Mouse (Mus musculus) CH12.LX (cell line): ENCODE results near the gene Lpo. TPM values are rescaled to one million over a fixed set of nuclear protein-coding genes. Genes with fewer than 3 reads are reported as not detected.
A peak's percentile ranks its signal among the peaks of the same experiment; 100 is the strongest.

Source experiments
- DNase-seq: peaks from one replicate; pipeline ENCODE4 v3.0.0-alpha.2; 2013; ENCODE audit errors: extremely low read depth
- H3K27ac ChIP-seq: 2 replicates; pipeline ENCODE4 v1.5.1; 2012; ENCODE audit warnings: low read depth, mild to moderate bottlenecking, control low read depth, moderate library complexity; ENCODE audit not compliant: insufficient read depth
- H3K27me3 ChIP-seq: replicated peaks from 2 replicates; pipeline ENCODE3; 2012; ENCODE audit warnings: inconsistent platforms
- H3K36me3 ChIP-seq, 2 experiments: replicated peaks in 1 of 2; 2 replicates each; pipeline versions ENCODE3 to v1.6.1; 2012; ENCODE audit warnings: inconsistent platforms in 1 of 2, low read length in 1 of 2, mild to moderate bottlenecking in 1 of 2, mixed read lengths in 1 of 2, moderate library complexity in 1 of 2; ENCODE audit not compliant: control insufficient read depth in 1 of 2, insufficient read depth in 1 of 2
- H3K4me1 ChIP-seq, 2 experiments: 2 replicates each; pipeline ENCODE4 v1.6.1; 2012; ENCODE audit warnings: inconsistent platforms in 1 of 2, moderate library complexity in 1 of 2; ENCODE audit not compliant: insufficient read depth in 2 of 2, control insufficient read depth in 1 of 2
- H3K4me2 ChIP-seq: 2 replicates; pipeline ENCODE4 v1.6.1; 2012; ENCODE audit warnings: low read depth, mild to moderate bottlenecking, control low read depth; ENCODE audit not compliant: poor library complexity, insufficient read depth, severe bottlenecking
- H3K4me3 ChIP-seq, 3 experiments: fragments of 150-350 bp in 1 of 3; sonication (generic) in 1 of 3; replicated peaks in 1 of 3; 2 replicates each; pipeline versions ENCODE3 to v1.5.1; 2011 to 2012; ENCODE audit warnings: low read depth in 2 of 3, low read length in 2 of 3, mild to moderate bottlenecking in 2 of 3, moderate library complexity in 2 of 3, control low read depth in 1 of 3, improper control_type of control experiment in 1 of 3, inconsistent platforms in 1 of 3, mixed read lengths in 1 of 3; ENCODE audit not compliant: poor library complexity in 1 of 3
- H3K79me2 ChIP-seq: replicated peaks from 2 replicates; pipeline ENCODE4 v1.6.1; 2012; ENCODE audit warnings: mild to moderate bottlenecking, moderate library complexity; ENCODE audit not compliant: control insufficient read depth, poor library complexity, insufficient read depth, severe bottlenecking; ENCODE audit errors: extremely low read depth
- H3K9ac ChIP-seq: 2 replicates; pipeline ENCODE4 v1.6.1; 2012; ENCODE audit warnings: low read depth, mild to moderate bottlenecking, control low read depth, moderate library complexity; ENCODE audit not compliant: insufficient read depth
- H3K9me3 ChIP-seq: replicated peaks from 2 replicates; pipeline ENCODE3; 2012; ENCODE audit warnings: low read length, inconsistent platforms, mixed read lengths
- BHLHE40 ChIP-seq: IDR thresholded peaks from 2 replicates; pipeline ENCODE4 v1.6.1; 2011; ENCODE audit warnings: mild to moderate bottlenecking, low read depth, low read length, improper control_type of control experiment
- CHD1 ChIP-seq: IDR thresholded peaks from 2 replicates; pipeline ENCODE4 v1.6.1; 2012; ENCODE audit warnings: low read depth, low read length, improper control_type of control experiment, inconsistent platforms
- CHD2 ChIP-seq: IDR thresholded peaks from 2 replicates; pipeline ENCODE4 v1.6.1; 2011; ENCODE audit warnings: low read length, improper control_type of control experiment
- CTCF ChIP-seq, 2 experiments: IDR thresholded peaks in 1 of 2; conservative IDR thresholded peaks in 1 of 2; 2 replicates each; pipeline ENCODE4 v1.5.1; 2011 to 2012; ENCODE audit warnings: low read depth in 2 of 2, low read length in 2 of 2, improper control_type of control experiment in 1 of 2, inconsistent platforms in 1 of 2, mild to moderate bottlenecking in 1 of 2, moderate library complexity in 1 of 2
- E2F4 ChIP-seq: IDR thresholded peaks from 2 replicates; pipeline ENCODE4 v1.6.1; 2011; ENCODE audit warnings: low read depth, low read length, improper control_type of control experiment; ENCODE audit not compliant: insufficient replicate concordance
- ELF1 ChIP-seq: IDR thresholded peaks from 2 replicates; pipeline ENCODE4 v1.6.1; 2014; ENCODE audit warnings: low read depth, mild to moderate bottlenecking, inconsistent platforms, low read length, improper control_type of control experiment
- EP300 ChIP-seq: IDR thresholded peaks from 2 replicates; pipeline ENCODE4 v1.6.1; 2011; ENCODE audit warnings: low read length, improper control_type of control experiment
- ETS1 ChIP-seq: conservative IDR thresholded peaks from 2 replicates; pipeline ENCODE4 v1.6.1; 2012; ENCODE audit warnings: low read depth, mild to moderate bottlenecking, inconsistent platforms, low read length, improper control_type of control experiment, moderate library complexity
- HCFC1 ChIP-seq: IDR thresholded peaks from 2 replicates; pipeline ENCODE4 v1.6.1; 2012; ENCODE audit warnings: low read depth, mild to moderate bottlenecking, inconsistent platforms, low read length, improper control_type of control experiment
- IRF4 ChIP-seq: IDR thresholded peaks from 2 replicates; pipeline ENCODE4 v1.6.1; 2014; ENCODE audit warnings: low read depth, mild to moderate bottlenecking, inconsistent platforms, low read length, improper control_type of control experiment
- JUN ChIP-seq: IDR thresholded peaks from 2 replicates; pipeline ENCODE4 v1.6.1; 2011; ENCODE audit warnings: low read depth, mild to moderate bottlenecking, low read length, improper control_type of control experiment, moderate library complexity; ENCODE audit not compliant: insufficient read depth
- JUND ChIP-seq: conservative IDR thresholded peaks from 2 replicates; pipeline ENCODE4 v1.6.1; 2011; ENCODE audit warnings: low read depth, low read length, improper control_type of control experiment
- MAX ChIP-seq: IDR thresholded peaks from 2 replicates; pipeline ENCODE4 v1.6.1; 2011; ENCODE audit warnings: low read length, improper control_type of control experiment
- MAZ ChIP-seq: IDR thresholded peaks from 2 replicates; pipeline ENCODE4 v1.6.1; 2012; ENCODE audit warnings: low read depth, mild to moderate bottlenecking, inconsistent platforms, low read length, improper control_type of control experiment, moderate library complexity
- MEF2A ChIP-seq: IDR thresholded peaks from 2 replicates; pipeline ENCODE4 v1.6.1; 2014; ENCODE audit warnings: low read depth, mild to moderate bottlenecking, inconsistent platforms, low read length, improper control_type of control experiment, borderline replicate concordance
- NELFE ChIP-seq: IDR thresholded peaks from 2 replicates; pipeline ENCODE4 v1.6.1; 2011; ENCODE audit warnings: low read depth, low read length, improper control_type of control experiment
- NRF1 ChIP-seq: IDR thresholded peaks from 2 replicates; pipeline ENCODE4 v1.6.1; 2014; ENCODE audit warnings: low read depth, mild to moderate bottlenecking, inconsistent platforms, low read length, improper control_type of control experiment, moderate library complexity
- PAX5 ChIP-seq: IDR thresholded peaks from 2 replicates; pipeline ENCODE4 v1.6.1; 2012; ENCODE audit warnings: low read length, inconsistent platforms, mixed read lengths
- POLR2A ChIP-seq: IDR thresholded peaks from 2 replicates; pipeline ENCODE4 v1.6.1; 2011; ENCODE audit warnings: low read depth, mild to moderate bottlenecking, improper control_type of control experiment, low read length
- RAD21 ChIP-seq: IDR thresholded peaks from 2 replicates; pipeline ENCODE4 v1.6.1; 2011; ENCODE audit warnings: low read depth, mild to moderate bottlenecking, low read length, improper control_type of control experiment, moderate library complexity
- RCOR1 ChIP-seq: conservative IDR thresholded peaks from 2 replicates; pipeline ENCODE4 v1.6.1; 2012; ENCODE audit warnings: low read depth, mild to moderate bottlenecking, inconsistent platforms, low read length, improper control_type of control experiment
- SIN3A ChIP-seq: IDR thresholded peaks from 2 replicates; pipeline ENCODE4 v1.6.1; 2012; ENCODE audit warnings: low read length, improper control_type of control experiment, inconsistent platforms
- SMC3 ChIP-seq: IDR thresholded peaks from 2 replicates; pipeline ENCODE4 v1.6.1; 2011; ENCODE audit warnings: low read depth, low read length, improper control_type of control experiment
- TBP ChIP-seq: conservative IDR thresholded peaks from 2 replicates; pipeline ENCODE4 v1.6.1; 2011; ENCODE audit warnings: low read depth, low read length, improper control_type of control experiment
- TCF12 ChIP-seq: IDR thresholded peaks from 2 replicates; pipeline ENCODE4 v1.6.1; 2014; ENCODE audit warnings: low read depth, mild to moderate bottlenecking, inconsistent platforms, low read length, improper control_type of control experiment
- UBTF ChIP-seq: IDR thresholded peaks from 2 replicates; pipeline ENCODE4 v1.6.1; 2012; ENCODE audit warnings: low read depth, mild to moderate bottlenecking, inconsistent platforms, low read length, improper control_type of control experiment, moderate library complexity
- USF1 ChIP-seq: IDR thresholded peaks from 2 replicates; pipeline ENCODE4 v1.6.1; 2014; ENCODE audit warnings: low read depth, mild to moderate bottlenecking, inconsistent platforms, low read length, improper control_type of control experiment
- USF2 ChIP-seq: conservative IDR thresholded peaks from 2 replicates; pipeline ENCODE4 v1.6.1; 2011; ENCODE audit warnings: low read depth, low read length, improper control_type of control experiment
- ZC3H11A ChIP-seq: IDR thresholded peaks from 2 replicates; pipeline ENCODE4 v1.6.1; 2012; ENCODE audit warnings: low read depth, mild to moderate bottlenecking, inconsistent platforms, low read length, improper control_type of control experiment
- ZKSCAN1 ChIP-seq: IDR thresholded peaks from 2 replicates; pipeline ENCODE4 v1.6.1; 2012; ENCODE audit warnings: low read depth, inconsistent platforms, low read length, improper control_type of control experiment, borderline replicate concordance
- ZMIZ1 ChIP-seq: IDR thresholded peaks from 2 replicates; pipeline ENCODE4 v1.6.1; 2012; ENCODE audit warnings: low read depth, mild to moderate bottlenecking, inconsistent platforms, low read length, improper control_type of control experiment
- ZNF384 ChIP-seq: IDR thresholded peaks from 2 replicates; pipeline ENCODE4 v1.6.1; 2012; ENCODE audit warnings: low read depth, low read length, improper control_type of control experiment, inconsistent platforms
- dilution Hi-C: fragments of 300-500 bp; cut with MboI; formaldehyde crosslinking; loops from 2 replicates; pipeline ENCODE4 v1.14.3; 2020; ENCODE audit warnings: low sequenced_read_pairs; ENCODE audit not compliant: extremely low pct_unique_long_range_greater_than_20kb, extremely low pct_ligation_motif_present
- in situ Hi-C: fragments of 300-500 bp; cut with MboI; formaldehyde crosslinking; loops from 3 replicates; pipeline ENCODE4 v1.14.3; 2019; ENCODE audit warnings: low sequenced_read_pairs, low pct_ligation_motif_present, low pct_unique_long_range_greater_than_20kb, mixed read lengths
- polyA plus RNA-seq: library from polyadenylated mRNA; unstranded; fragments of >175 nt; gene quantifications from 2 replicates; pipeline ENCODE4 v1.2.1, GENCODE M21; 2012; ENCODE audit warnings: low read depth; ENCODE audit not compliant: insufficient read length
- total RNA-seq, 2 experiments: library from RNA; depleted of rRNA; stranded (reverse); fragments of 300-350 nt in 1 of 2; fragments of >200 nt in 1 of 2; gene quantifications; 2 replicates each; pipeline ENCODE4 v1.2.3; 2012 to 2014

Gene Lpo
- total and polyA plus RNA-seq, 3 experiments: not detected

DNA sequence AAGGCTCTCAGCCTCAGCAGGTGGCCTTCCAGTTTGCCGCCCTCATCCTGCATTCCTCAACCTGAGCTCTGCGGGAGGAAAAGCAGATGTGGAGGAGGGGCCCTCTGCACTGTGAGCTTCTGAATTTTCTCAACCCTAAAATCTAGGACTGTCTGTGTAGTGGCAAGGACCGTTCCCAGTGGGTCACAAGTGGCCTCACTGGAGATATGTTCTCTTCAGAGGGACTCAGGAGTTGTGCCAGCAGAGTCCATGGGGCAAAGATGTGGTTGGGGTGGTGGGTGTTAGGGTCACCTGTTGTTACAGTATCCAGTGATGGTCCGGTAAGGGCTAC is 10.7 kb downstream of the Lpo start:
- in situ Hi-C loops: no loop called here
- dilution Hi-C loops: no loop called here
- H3K4me1 ChIP-seq: peaks cover 0 to 4% of the 10 kb centered on the region in 2 experiments; a peak in 1 of 4 replicates
- H3K9me3 ChIP-seq: no peaks in the 10 kb centered on the region
- no peak for DNase-seq
- peak overlapping the region; percentile 11; the same call in 1 of the 2 replicates for H3K9ac ChIP-seq
- TF ChIP-seq RCOR1 (no peak), POLR2A (no peak), E2F4 (no peak), USF1 (no peak)
- no peak overlapping the region for H3K27ac ChIP-seq
- H3K4me3 ChIP-seq: peak overlapping the region in 1 of 3 experiments; percentile 34
- peak overlapping the region; percentile 52 for H3K4me2 ChIP-seq
- H3K36me3 ChIP-seq: no peaks in the 10 kb centered on the region
- no peaks in the 10 kb centered on the region for H3K79me2 ChIP-seq
- peaks cover 12% of the 10 kb centered on the region for H3K27me3 ChIP-seq

DNA sequence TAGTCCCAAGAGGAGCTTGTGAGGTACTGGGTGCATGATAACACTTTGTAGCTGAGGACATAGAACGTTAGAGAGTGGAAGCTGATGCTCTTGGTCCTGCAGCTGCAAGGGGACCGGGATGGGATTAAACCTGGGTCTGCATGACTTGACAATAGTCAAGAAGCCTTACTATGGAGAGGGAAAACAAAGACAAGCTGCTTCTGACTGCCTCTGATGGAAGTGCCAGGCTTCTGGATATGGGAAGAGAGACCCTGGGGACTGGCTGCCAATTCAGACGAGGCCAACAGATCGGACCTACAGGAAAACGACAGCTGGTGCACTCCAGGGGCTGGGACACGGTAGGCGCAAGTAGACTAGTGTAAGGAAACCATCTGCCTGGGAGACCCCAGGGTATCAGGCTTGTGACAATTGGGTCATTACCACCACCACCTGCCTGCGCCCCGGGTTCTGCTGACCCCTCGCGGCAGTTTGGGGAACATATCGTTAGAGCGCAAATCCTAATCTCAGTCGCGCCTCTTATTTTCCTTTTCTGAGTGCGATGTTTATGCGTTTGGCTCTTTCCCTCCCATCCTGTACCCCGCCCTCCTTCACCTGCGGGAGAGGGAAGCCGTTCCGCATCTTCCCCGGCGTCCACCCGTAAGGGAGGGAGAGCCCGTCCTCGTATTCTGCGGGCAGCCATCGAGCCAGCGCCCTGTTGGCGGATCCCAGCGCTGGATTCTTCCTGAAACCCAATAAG is 11.2 kb downstream of the Lpo start:
- H3K79me2 ChIP-seq: no peaks in the 10 kb centered on the region
- dilution Hi-C loops (no loop called here), in situ Hi-C loops (no loop called here)
- H3K9me3 ChIP-seq: no peaks in the 10 kb centered on the region
- DNase-seq: no peak
- peak overlapping the region; percentile 11; the same call in 1 of the 2 replicates for H3K9ac ChIP-seq
- H3K4me3 ChIP-seq: peak overlapping the region in 1 of 3 experiments; percentile 34
- H3K27me3 ChIP-seq: peaks cover 6% of the 10 kb centered on the region
- no peak overlapping the region for H3K27ac ChIP-seq
- H3K4me1 ChIP-seq: peaks cover 0 to 4% of the 10 kb centered on the region in 2 experiments; a peak in 1 of 4 replicates
- H3K4me2 ChIP-seq: peak overlapping the region; percentile 52
- H3K36me3 ChIP-seq: no peaks in the 10 kb centered on the region
- peak in 1 of 2 experiments; percentile 89; a peak in 3 of 4 replicates for TF ChIP-seq CTCF (conservative IDR thresholded peaks at IDR 0.05 in 1 of 2, IDR thresholded peaks at IDR 0.05 in 1 of 2; ENCODE audit: low read depth in 2 of 2, low read length in 2 of 2)
- TF ChIP-seq HCFC1: no peak
- no peak for TF ChIP-seq CHD2
- TF ChIP-seq SIN3A: no peak
- no peak for TF ChIP-seq PAX5
- no peak for TF ChIP-seq ZC3H11A
- TF ChIP-seq UBTF: no peak
- TF ChIP-seq MEF2A: no peak
- TF ChIP-seq NELFE: 0 out of 2 replicates have a peak, but pooled peaks have one; percentile 15
- TF ChIP-seq JUN: no peak
- peak; percentile 82 for TF ChIP-seq RAD21
- no peak for TF ChIP-seq ELF1
- TF ChIP-seq RCOR1: no peak
- TF ChIP-seq BHLHE40: no peak
- no peak for TF ChIP-seq ZKSCAN1
- TF ChIP-seq IRF4: no peak
- no peak for TF ChIP-seq MAZ
- TF ChIP-seq MAX: no peak
- TF ChIP-seq TCF12: no peak
- TF ChIP-seq JUND: no peak
- TF ChIP-seq NRF1: no peak
- TF ChIP-seq ZMIZ1: no peak
- no peak for TF ChIP-seq POLR2A
- no peak for TF ChIP-seq USF1
- no peak for TF ChIP-seq TBP
- TF ChIP-seq ETS1: no peak
- TF ChIP-seq EP300: no peak
- TF ChIP-seq SMC3: peak; percentile 67
- TF ChIP-seq E2F4: no peak
- TF ChIP-seq CHD1: no peak
- no peak for TF ChIP-seq ZNF384
- TF ChIP-seq USF2: no peak
